Mouse (Mus musculus) skeletal muscle tissue, adult 2 months (tissue): ENCODE measurements at regions not wholly inside any gene's neighbourhood (a gene's known extent, or its start where the extent isn't known, plus 50 kb on each side); places are given as distances from the start of the nearest gene placed in this dataset.

ENCODE experiments used
- DNase-seq: peaks from one replicate; pipeline ENCODE4 v3.0.0-alpha.2; 2012; ENCODE audit warnings: low read depth, low spot score

DNA sequence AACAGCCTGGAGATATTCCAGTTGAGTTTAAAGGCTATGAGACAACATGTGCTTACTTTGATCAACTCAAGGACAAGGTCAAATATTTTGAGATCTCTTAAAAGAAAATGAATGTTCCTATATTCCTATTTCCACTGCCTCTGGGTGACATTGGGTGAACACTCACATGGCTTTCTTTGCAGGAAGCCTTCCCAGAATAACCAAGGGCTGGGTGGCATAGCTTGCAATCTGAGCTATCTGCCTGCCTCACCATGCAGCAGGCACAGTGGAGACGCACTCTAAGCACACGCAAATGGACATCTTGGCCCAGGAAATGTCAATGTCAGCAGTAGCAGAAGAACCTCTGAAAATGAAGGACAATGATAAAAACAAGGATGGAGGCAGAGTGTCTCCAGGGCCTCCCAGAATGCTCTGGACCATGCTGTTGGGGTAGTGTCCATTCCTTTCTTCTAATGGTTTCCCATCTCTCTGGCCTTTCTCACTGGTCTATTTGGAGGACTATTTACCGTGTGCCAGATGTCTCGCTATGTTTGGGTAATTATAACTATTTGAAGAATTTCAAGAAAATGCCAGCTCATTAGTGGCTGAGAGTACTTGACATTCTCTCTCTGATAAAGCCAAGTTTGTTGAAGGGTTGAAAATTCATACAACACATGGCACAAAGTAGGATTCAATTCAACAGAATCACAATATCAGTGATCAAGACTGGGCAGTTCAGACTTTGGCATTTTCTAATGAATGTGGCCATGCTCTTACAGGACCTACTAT lies 276.3 kb upstream of the Rnf32 start:
- no peak for DNase-seq

DNA sequence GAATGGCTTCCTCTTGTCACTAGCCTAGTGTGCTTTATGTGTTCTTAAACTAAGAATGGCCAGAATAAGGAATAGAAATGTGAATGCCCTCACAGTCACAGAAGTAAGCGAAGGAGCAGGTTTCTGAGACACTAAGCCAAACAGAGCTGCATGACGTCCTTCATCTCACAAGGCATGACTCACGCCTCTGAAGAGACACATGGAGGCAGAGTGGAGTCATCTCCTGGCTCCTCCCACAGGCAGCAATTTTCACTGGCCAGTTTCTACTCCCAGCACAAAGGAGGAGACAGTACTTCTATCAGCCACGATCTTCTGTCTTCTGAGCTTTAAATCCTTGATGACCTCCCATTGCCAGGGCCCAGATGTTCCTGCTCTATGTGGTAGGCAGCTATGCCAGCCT lies 291.3 kb upstream of the Rnf32 start:
- no peak for DNase-seq

DNA sequence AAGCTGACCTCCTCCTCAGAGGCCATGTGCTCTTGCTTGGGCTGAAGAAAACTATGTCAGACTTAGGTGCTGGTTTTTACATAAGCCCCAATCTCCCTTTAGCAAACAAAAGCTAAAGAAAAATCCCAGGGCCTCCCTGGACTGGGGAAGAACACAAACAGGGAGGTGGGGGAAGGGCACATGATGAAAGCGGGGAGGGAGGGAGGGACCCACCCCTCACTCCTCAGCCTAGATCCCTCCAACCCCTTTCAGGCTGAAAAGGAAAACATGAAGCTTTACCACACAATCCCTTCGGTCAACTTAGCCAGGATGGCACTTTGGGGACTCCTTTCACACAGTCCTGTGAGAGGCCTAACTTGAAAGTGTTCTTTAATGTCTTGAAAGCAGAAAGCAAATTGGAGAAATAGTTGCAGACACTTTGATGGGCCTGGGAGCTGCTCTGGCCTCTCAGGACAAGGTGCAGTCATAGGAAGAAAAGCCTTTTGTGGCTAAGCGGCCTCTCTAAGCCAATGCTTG lies 291.9 kb upstream of the Rnf32 start:
- no peak for DNase-seq

DNA sequence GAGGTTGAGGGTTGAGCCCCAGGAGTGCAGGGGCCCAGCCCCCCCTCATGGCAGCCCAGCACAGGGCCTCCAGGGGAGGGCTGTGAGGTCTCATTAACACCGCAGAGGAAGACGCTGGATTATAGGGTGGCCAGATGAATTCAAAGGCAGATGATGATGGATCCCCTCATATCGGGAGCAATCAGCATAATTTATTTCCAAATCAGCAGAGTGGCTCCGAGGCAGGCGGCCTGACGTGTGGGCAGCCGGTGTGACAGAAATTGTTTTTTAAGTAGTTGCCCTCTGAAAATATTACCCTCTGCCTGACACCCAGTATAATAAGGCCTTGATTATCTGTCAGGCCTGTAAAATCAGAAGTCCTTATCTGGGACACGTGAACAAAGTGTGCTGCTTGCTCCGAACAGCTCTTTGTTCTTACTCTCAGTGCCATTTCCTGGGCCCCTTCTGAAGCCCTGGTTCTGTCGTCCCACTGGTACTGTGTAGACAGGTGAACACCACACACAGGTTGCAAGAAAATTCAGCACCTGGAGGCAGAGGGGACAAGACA lies 303.0 kb upstream of the Rnf32 start:
- DNase-seq = no peak

DNA sequence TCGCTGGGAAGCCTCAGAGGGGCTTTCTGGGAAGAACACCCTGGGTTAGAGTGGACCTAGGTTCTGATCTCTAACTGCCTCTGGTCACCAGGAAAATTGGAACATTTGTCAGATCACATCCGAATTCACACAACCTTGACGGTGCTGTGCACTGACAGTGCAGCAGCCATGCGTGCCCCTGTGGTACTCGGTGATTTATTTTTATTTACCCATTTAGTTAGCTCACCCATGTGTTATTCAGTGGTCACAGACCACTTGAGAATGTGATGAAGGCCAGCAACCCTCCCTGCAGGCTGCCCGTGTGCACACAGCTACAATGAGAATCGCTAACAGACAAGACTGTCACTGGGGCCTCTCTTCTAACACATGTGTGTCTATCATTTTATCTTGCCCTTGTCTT lies 303.8 kb upstream of the Rnf32 start:
- no peak for DNase-seq

DNA sequence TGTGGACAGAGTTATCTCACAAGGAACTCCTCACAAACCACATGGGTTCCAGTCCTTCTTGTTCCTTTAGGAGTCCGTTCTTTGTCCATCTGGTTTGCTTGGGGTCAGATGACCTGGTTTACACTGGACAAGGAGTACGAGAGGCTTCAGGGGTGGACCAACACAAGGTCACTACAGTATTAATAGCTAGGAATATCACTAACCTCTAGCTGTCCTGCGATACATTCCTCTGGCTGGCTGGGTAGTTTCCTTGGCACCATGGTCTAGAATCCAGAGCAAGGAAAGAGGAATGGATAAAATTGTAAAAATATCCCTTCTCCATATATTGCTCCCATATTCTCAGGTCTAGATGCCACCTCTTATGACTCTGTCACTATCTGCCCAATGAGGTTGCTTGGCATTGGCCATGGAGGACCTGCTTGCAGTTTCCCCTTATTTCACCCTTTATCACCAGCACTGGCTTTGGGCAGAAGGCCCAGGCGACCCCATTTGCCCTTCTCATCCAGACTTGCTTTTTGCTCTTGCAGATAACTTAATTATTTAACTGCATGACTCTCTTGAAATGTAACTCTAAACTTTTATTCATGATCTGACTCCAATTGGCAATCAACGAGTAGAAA lies 310.9 kb upstream of the Rnf32 start:
- DNase-seq = no peak

DNA sequence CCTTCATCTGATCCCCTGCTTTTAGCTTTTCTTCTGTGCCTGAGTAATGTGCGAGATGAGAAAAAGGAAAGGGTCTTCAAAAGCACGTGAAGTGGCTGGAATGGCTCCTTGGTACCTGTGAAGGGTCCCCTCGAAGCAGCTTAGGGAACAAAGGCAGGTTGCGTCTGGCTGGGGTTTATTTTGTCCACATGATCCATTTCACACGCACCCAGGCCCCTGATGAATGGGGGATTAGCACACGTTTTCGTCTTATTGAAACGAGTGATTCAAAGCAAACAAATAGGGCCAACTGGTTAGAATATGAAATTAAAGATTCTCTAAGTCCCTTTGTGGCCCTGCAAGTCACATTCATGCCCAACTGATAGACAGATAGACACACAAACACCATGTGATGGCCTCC lies 319.6 kb upstream of the Rnf32 start:
- no peak for DNase-seq

DNA sequence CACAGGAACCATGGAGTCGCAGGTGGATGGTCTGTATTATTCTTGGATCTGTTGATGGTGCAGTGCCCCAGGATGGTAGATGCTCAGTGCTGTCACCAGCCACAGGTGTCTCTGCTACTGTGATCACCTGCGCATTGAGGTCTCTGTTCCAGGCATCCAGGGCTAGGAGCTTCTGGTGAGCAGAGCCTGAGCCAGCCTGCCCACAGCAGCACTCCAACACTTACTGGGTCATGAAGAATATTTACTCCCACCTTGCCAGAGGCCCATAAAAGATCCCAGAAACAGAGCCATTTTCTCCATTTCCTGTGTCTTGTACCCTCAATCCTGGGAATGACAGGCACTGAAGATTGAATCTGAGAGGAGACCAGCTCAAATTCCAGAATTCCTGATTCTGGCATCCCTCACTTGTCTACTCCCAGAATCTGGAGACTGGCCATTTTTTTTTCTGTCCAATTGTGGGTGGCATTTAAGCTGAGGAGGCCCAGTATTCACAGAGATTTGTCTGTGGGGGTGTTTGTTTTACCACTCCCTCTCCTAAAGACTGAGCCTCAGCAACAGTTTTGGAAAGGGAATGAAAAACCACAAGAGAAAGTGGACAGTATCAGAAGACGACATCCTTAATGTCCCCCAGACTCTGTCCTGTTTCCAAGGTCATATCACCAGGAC lies 322.1 kb upstream of the Rnf32 start:
- DNase-seq = no peak

DNA sequence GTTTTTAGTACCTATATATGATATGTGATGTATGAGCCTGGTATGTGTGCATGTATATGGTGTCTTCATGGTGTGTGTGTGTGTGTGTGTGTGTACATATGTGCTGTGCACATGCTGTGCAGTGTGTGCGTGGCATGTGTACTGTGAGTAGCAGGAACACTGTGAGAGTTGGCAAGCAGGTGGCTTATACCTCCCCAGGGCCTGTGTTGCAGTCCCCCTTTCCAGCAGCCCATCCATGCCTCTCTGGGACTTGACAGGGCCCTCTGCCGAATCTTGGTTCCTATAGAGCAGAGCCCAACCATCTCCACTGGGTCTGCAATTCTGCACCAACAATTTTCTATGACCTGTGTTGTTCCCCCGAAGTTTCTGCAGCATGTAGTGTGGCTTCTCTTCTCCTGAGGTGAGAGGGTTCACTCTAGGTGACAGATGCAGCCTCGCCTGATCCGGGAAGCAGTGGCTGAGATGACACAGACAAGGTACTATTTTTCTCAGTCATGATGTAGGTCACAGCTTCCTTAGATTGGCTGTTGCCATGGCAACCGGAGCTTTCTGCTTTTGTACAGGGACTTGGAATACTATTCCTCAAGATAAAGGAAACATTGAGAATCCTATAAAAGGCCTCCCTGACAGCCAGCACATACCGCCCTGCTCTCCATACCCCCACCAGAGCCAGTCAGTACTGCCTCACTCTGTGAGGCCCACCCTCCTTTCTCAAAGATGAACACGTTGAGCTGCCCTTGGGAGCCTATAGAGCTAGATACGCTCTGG lies 336.0 kb upstream of the Rnf32 start:
- DNase-seq = no peak

DNA sequence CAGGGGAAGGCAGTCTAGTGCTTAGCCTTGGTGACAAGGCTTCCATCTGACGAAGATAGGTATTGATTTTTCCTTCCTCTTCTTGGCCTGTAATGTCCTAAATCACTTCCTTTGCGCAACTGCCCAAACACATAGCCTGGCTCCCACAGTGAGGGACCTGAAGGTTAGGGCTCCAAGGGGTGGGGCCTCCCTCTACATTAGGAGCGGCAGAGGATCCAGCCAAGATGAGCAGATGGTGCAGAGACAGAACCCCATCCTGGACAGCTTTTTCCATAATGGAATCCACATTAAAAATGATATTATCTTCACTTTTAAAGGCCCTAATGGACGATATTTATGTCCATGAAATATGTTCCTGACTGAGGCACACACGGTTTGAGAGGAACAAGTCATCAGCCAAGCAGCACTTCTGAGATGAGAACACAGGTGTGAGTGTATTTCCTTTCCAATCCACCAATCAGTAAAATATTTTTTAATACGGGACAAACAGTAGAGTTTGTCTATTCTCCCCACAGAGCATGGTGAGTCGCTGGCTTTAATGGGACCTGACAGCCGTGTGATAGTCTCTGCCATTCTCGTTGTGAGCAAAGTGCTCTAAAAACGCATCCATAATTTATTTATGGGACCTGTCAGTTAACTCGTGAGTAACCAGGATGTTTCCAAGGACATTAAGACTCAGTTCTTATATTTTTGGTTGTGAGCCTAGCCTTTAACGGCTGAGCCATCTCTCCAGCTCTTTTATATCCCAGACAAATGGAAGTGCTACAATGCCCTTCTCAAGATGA lies 357.5 kb upstream of the Rnf32 start:
- DNase-seq = no peak

DNA sequence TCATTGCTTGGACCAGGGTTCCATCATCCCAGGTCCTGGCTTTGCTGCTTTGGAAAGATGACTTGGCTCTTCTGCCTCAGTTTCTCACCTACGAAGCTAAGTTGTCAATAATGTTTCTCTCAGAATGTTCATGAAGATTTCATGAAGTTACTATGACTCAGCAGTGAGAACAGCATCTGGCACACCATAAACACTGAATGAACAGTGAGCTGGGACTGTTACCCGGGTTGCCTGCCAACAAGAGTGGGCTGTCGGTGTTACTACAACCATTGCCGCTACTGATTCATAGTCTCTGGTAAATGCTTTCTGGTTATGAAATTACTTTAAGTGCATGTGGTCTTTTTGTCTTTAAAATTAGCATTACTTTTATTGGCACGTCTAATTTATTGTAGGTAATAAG lies 352.0 kb upstream of the Shh start:
- DNase-seq = no peak

DNA sequence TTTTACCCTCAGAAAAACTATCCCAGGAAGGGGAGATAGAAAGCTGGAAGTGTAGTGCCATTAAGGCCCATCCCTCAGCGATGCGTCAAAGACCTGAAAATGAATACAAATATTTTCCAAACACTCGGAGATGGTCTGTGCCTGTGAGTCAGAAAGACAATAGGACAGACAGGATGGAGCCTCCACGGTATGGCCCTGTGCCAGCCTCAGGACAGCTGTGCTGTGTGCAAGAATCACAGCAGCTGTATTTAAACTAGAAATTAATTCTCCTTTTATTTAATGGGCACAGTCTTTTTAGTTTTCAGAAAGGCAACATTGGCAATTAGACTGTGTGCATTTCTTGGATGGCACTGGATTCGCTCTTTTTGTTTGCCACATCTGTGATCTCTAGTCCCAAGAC lies 340.9 kb upstream of the Shh start:
- no peak for DNase-seq

DNA sequence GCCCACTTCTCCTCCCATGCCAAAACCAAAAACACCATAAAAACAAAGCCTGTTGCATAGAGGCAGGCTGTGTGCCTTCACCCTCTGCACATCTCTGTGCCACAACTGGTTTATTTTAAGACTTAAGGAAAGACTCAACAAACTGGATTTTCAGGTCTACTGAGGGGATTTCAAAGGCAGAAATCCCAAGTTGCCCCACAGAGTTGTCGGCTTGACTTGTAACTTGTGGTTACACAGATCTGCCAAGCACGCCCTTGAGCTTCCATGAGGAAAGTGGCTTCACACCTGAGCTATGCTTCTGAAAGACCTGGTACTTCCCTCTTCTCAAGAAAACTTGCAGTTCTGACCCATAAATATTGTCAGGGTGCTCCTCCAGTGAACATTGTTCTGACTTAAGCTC lies 332.4 kb upstream of the Shh start:
- no peak for DNase-seq

DNA sequence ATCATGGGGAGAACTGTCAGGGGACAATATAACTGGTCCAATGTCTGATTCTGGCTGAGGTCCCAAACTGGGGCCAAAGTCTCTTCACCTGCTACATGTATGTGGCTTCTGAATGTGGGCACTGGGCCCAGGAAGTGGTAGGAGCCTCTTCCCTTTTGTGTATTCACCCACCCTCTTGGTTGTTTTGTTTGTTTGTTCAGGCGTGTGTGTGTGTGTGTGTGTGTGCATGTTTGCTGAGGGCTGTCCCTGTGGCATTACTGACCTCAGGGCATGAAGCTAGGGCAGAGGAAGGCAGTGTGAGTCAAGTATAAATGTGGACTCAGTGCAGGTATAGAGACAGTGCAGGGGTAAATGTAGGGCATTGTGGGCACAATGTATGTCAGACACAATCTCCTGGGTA lies 331.3 kb upstream of the Shh start:
- no peak for DNase-seq

DNA sequence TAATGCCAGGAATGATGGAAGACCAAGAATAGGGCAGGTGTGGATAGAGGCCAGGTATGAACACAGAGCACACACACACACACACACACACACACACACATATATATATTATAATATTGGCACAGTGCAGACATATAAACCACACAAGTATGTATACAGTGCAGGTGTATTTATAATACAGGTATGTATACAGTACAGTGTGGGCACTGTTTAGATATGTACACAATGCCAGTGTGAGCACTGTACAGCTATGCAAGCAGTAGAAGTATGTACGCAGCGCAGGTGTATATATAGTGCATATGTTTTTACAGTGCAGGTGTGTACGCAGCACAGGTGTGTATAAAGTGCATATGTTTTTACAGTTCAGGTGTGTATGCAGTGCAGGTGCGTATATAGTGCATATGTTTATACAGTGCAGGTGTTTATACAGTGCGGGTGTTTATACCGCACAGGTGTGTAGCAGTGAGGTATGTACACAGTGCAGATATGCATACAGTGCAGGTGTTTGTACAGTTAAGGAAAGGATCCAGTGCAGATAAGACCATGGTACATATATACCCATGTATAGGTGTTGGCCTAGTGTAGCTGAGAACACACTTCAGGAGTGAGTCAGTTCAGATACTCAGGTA lies 328.2 kb upstream of the Shh start:
- no peak for DNase-seq

DNA sequence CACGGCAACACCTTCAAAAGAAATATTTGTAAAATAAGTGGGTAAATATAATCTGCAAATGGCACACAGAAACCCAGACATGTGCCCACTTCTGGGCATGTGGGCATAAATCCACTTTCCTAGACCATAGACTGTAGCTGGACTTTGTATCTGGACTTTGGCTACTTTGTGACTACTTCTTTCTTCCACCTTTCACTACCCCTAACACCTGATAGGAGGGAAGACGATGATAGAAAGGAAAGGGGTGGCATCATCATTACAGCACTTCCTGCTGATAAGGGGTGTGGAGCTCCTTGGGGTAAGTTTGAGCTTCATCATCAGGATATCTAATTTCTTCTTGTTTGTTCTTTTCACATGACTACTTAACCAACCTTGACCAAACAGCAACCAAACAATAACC lies 326.7 kb upstream of the Shh start:
- DNase-seq = no peak

DNA sequence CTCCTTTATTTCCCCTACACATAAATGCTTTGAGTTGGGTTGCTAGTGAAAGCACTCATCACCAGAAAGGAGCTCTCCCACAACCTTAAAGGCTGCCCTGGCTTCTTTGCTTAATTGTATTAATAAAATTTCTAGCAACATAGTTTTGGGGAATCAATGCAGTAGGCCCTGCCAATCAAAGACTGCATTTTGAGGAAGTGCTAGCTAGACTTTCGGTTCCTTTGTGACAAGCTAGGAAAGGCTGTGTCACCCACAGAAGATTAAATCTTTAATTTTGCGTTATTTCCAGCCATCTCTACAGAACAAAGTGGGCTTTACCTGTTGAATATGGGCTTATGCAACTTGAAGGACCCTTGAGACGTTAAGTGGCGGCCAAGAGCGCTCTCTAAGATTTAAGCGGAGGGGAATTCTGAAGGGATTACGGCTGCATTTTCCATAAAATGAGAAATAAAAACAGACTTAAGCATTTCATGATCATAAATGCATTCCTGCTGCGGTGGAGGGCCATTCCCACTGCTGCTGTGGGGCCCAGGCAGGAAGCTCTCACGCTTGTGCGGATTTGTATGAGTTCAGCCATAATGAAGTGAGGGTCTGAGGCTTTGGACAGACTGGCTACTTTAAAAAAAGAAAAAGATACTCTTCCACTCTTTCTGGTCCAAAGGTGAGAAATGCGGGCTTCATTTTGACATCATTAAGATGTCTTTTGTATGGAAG lies 318.4 kb upstream of the Shh start:
- DNase-seq = no peak

DNA sequence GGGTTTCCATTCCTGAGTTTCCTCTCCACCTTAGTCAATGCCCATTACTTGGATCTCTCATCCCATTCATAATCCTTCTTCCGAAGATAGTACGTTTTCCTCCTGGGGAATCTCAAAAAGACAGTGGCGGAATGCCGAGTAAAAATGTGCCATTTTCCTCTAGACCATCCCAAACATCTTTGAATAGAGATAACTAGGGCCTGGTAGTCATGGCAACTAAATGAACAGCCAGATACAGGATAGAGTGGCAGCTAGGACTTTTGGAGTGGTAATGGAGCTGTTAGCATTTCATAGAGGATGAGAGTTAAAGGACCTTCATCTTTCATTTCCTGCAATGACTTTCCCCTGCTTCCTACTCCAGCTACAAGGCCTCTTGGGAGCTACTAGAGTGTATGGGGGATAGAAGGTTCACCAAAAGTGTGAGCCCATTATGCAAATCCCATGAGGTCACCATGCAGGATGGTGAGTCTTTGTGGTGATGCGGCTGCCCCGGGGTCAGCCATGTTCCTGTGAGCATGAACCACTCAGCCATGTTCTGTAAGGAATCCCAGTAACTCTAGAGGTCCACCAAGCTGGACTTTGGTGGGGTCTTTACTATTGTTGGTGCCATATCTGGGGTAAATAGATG lies 317.4 kb upstream of the Shh start:
- no peak for DNase-seq

DNA sequence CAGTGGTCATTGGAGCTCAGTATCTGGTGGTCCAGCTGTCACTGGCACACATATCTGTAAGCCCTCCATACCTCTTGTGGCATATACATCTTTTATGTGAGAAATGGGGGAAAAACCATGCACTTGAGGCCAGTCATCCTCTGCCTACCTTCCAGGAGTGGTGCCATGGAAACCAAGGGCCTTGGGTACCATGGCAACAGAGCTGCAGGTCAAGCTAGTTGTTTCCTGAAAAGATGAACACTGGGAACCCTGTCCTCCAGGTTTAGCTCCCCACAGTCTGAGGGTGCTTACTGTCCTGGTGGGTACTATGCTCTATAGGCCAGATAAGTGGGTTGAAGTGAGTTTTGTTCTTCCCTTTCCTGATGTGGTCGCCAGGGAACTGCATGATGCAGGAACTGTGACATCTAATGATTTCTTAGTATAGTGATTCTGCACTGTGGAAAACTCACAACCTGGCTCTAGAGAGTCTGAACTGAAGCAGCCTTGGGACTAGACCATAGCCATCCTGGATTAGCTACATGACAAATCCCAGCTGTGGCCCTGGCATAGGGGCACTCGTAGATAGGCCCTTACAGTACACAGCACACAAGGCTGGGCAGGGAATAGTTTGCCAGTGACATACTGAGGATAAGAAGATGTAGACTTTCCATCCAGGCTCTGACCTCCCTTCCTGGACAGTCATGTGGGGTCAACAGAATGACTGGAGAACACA lies 308.7 kb upstream of the Shh start:
- DNase-seq = no peak
